In genomic region chr8:121609251-121609650, GRCm38 (mm10) we compare ENCODE assay signal across 30 mouse cellular contexts.
"Had no signal": no experiment of that assay in that cellular context is flagged by ENCODE, and none has a peak within 500 bp of the region (broad histone marks: within the 10 kb centered on the region; RNA-seq: fewer than 3 reads in every experiment).

No protein-coding gene starts in this region.

- H3K27ac ChIP-seq: heart, embryonic 10.5 days; heart, embryonic 13.5 days; heart, embryonic 15.5 days; hindbrain, embryonic 10.5 days; hindbrain, embryonic 12.5 days; hindbrain, embryonic 13.5 days; hindbrain, embryonic 14.5 days; hindbrain, embryonic 15.5 days; hindbrain, postnatal 0 days; intestine, embryonic 15.5 days; kidney, embryonic 15.5 days; kidney, postnatal 0 days; left cerebral cortex, adult 2 months had no signal

- H3K4me3 ChIP-seq: heart, embryonic 10.5 days; heart, embryonic 12.5 days; heart, embryonic 13.5 days; heart, embryonic 15.5 days; hindbrain, embryonic 10.5 days; hindbrain, embryonic 12.5 days; hindbrain, embryonic 13.5 days; hindbrain, embryonic 15.5 days; intestine, embryonic 15.5 days; kidney, embryonic 15.5 days; left cerebral cortex, adult 2 months had no signal

- DNase-seq: heart, postnatal 10 days; heart, postnatal 14 days; heart, postnatal 36 days; heart, postnatal 4 days; kidney, adult 11 months; kidney, adult 18-20 months; kidney, adult 2 months; kidney, adult 8-10 months; kidney, adult 9 months; kidney, postnatal 10 days; kidney, postnatal 14 days; kidney, postnatal 25 days; kidney, postnatal 36 days; kidney, postnatal 4 days; layer of hippocampus, adult 9-11 months; layer of hippocampus, postnatal 36 days had no signal

- H3K4me1 ChIP-seq: intestine, embryonic 15.5 days; kidney, embryonic 15.5 days had no signal
